Mouse (Mus musculus) lung, postnatal 0 days (tissue): ENCODE results near the gene Cabp2. TPM values are rescaled to one million over a fixed set of nuclear protein-coding genes. Genes with fewer than 3 reads are reported as not detected.

Experiments used
- ATAC-seq: fragments of 200-750 bp; cut with Nextera tagmentation; 2 replicates; pipeline ENCODE4 v1.8.0; 2017; ENCODE audit warnings: moderate library complexity
- DNase-seq: peaks from one replicate; pipeline ENCODE4 v3.0.0-alpha.2; 2016; ENCODE audit warnings: low spot score
- H3K27ac ChIP-seq: fragments of 300-500 bp; sonication (generic); 2 replicates; pipeline ENCODE4 v1.5.1; 2014; ENCODE audit warnings: antibody characterized with exemption, mild to moderate bottlenecking, low read length, mixed read lengths
- H3K27me3 ChIP-seq: fragments of 300-500 bp; sonication (generic); replicated peaks from 2 replicates; pipeline ENCODE4 v1.6.1; 2014; ENCODE audit warnings: low read length, mixed read lengths; ENCODE audit not compliant: insufficient read depth
- H3K36me3 ChIP-seq: fragments of 300-500 bp; sonication (generic); 2 replicates; pipeline ENCODE4 v1.6.1; 2014; ENCODE audit warnings: low read length, mixed read lengths; ENCODE audit not compliant: insufficient read depth
- H3K4me1 ChIP-seq: fragments of 300-500 bp; sonication (generic); 2 replicates; pipeline ENCODE4 v1.6.1; 2014; ENCODE audit warnings: antibody characterized with exemption, low read depth, low read length, mixed read lengths; ENCODE audit not compliant: insufficient read depth
- H3K4me2 ChIP-seq: fragments of 300-500 bp; sonication (generic); replicated peaks from 2 replicates; pipeline ENCODE4 v1.6.1; 2014; ENCODE audit warnings: low read depth, mild to moderate bottlenecking, low read length, moderate library complexity, mixed read lengths
- H3K4me3 ChIP-seq: fragments of 300-500 bp; sonication (generic); 2 replicates; pipeline ENCODE4 v1.5.1; 2014; ENCODE audit warnings: low read depth, low read length
- H3K9ac ChIP-seq: fragments of 300-500 bp; sonication (generic); replicated peaks from 2 replicates; pipeline ENCODE4 v1.6.1; 2014; ENCODE audit warnings: low read depth, mild to moderate bottlenecking
- H3K9me3 ChIP-seq: fragments of 300-500 bp; sonication (generic); 2 replicates; pipeline ENCODE4 v1.6.1; 2016; ENCODE audit warnings: low read length, mixed read lengths
- CTCF ChIP-seq: IDR thresholded peaks from 2 replicates; pipeline ENCODE4 v1.5.1; 2016; ENCODE audit warnings: antibody characterized with exemption, mild to moderate bottlenecking
- EP300 ChIP-seq: IDR thresholded peaks from 2 replicates; pipeline ENCODE4 v1.6.1; 2016; ENCODE audit warnings: antibody characterized with exemption, mild to moderate bottlenecking, control low read depth
- WGBS: fragments of 180-500 bp; shearing (Covaris S2); extraction: QIAGEN DNeasy Blood & Tissue Kit; methylation state at CpG from one replicate; pipeline ENCODE4 v1.1.7; 2014; 5-methylcytosine and 5-hydroxymethylcytosine counted together
- polyA plus RNA-seq: library from polyadenylated mRNA; unstranded; fragments of >200 nt; fragmentation: Nextera tagmentation; extraction: Ambion mirVana; gene quantifications from 2 replicates; pipeline ENCODE4 v1.2.1, GENCODE M21; 2015

Gene Cabp2
- polyA plus RNA-seq, 1 experiment from 2014 or later = not detected

DNA sequence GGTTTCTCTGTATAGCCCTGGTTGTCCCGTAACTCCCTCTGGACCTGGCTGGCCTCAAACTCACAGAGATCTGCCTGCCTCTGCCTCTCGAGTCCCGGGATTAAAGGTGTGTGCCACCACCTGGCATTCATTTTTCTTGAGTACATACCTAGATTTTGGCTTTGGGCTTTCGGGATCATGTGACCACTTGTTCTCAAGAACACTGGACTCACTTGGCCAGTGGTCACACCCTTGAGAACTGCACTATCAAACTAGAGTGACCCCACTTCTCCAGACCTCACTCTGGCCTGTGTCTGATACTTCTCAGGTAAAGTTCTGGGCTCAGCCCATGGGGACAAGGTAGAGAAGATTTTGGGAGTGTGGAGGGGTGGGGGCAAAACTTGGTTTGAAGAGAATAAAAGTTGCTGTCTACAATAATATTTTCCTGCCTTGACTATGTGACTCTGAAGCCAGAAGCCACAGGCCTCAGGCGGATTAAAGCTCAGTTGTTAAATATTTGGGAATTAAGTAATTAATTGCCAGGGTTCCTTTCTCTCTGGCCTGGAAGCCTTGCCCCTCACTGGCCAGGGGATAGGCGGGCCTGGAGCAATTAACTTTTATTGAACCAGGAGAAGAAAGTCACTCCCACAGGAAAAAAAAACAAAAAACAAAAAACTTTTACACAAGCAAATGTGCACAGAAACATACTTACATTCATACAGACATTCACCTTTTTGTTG lies 8.5 kb upstream of the Cabp2 start:
- Histone ChIP-seq H3K9ac (no peak overlapping the region), H3K36me3 (no peaks in the 10 kb centered on the region), H3K27ac (no peak overlapping the region), H3K4me3 (no peak overlapping the region), H3K9me3 (no peaks in the 10 kb centered on the region), H3K4me1 (no peaks in the 10 kb centered on the region), H3K27me3 (no peaks in the 10 kb centered on the region), H3K4me2 (no peak overlapping the region)
- DNase-seq (no peak), ATAC-seq (no peak)
- TF ChIP-seq CTCF (no peak), EP300 (no peak)
- 80% methylated on average over 6 of the region's 6 CpGs for WGBS

DNA sequence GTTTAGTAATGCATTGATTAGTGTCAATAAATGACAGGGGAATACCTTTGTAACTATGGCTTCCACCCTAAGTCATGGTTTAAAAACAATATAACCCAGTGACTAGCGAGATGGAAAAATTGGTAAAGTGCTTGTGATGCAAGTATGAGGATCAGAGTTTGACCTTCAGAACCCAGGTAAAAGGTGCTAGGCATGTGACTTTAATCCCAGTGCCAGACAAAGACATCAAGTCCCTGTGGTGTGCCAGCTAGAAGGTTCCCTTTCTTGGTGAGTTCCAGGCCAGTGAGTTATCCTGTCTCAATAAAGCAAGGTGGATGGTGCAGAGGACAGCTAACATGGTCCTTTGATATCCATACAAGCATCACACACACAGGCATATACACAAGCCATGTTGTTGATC lies 5.8 kb upstream of the Cabp2 start:
- Histone ChIP-seq H3K36me3 (no peaks in the 10 kb centered on the region), H3K9ac (no peak overlapping the region), H3K27ac (no peak overlapping the region), H3K27me3 (no peaks in the 10 kb centered on the region), H3K4me2 (no peak overlapping the region), H3K9me3 (no peaks in the 10 kb centered on the region), H3K4me3 (no peak overlapping the region), H3K4me1 (no peaks in the 10 kb centered on the region)
- no peak for TF ChIP-seq CTCF
- TF ChIP-seq EP300 = no peak
- DNase-seq (no peak), ATAC-seq (no peak)
- WGBS = 85% methylated on average over 1 of the region's 1 CpGs

DNA sequence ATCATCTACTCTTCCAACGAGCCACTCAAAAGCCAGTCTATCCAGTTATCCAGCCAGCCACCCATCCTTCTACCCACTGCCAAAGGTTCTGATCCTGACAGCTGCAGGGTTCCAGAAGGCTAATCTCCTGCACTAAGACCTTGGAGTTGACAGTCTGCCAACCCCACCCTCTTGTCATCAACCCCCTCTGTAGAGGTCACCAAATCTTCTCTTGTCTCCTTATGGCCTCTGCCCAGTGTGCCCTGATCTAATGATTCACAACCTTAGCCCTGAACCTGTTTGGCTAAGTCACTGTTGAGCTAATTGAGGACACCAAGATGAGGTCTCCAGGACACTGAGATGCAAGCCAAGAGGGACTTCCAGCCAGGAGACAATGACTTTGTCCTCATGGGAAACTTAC lies 1.8 kb upstream of the Cabp2 start:
- no peak for ATAC-seq
- WGBS = 75% methylated on average over 1 of the region's 1 CpGs

DNA sequence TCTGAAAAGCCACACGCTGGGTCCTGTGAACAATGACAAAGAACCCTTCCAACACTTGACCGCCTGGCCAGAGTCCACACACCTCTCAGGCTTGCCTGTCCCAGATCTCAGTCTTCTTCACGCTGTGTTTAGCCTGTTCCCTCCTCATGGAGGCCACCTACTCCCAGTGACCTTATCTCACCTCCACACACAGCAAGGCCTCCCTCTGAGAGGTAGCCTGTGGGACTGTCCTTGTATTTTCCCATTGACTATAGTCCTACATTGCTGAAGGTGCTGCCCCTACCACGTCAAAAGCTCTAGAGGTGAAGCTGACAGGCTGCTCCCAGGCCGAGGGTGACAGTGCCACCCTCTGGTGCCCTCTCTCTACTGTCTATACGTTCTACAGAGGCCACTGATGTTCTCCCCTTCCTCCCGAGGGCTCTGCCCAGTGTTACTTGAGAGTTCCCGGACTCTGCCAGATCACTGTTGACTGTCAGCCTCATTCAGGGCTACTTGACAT lies 818 bp upstream of the Cabp2 start:
- ATAC-seq (peak; percentile 47; the same call in 1 of the 2 replicates), DNase-seq (peak; percentile 27)
- 52% methylated on average over 8 of the region's 8 CpGs for WGBS
- Histone ChIP-seq H3K4me3 (no peak overlapping the region), H3K4me2 (no peak overlapping the region), H3K27ac (no peak overlapping the region), H3K27me3 (no peaks in the 10 kb centered on the region), H3K9ac (no peak overlapping the region), H3K9me3 (no peaks in the 10 kb centered on the region), H3K36me3 (no peaks in the 10 kb centered on the region), H3K4me1 (no peaks in the 10 kb centered on the region)
- TF ChIP-seq EP300 (no peak), CTCF (peak; percentile 55)

More for the DNA sequence above, 1.8 kb upstream of the Cabp2 start:
- H3K4me2 ChIP-seq = no peak overlapping the region
- no peaks in the 10 kb centered on the region for H3K9me3 ChIP-seq
- no peak for TF ChIP-seq EP300
- H3K27me3 ChIP-seq = no peaks in the 10 kb centered on the region
- no peaks in the 10 kb centered on the region for H3K4me1 ChIP-seq
- DNase-seq = no peak
- H3K27ac ChIP-seq = no peak overlapping the region
- no peaks in the 10 kb centered on the region for H3K36me3 ChIP-seq
- no peak overlapping the region for H3K9ac ChIP-seq
- no peak overlapping the region for H3K4me3 ChIP-seq

- Histone ChIP-seq H3K36me3 (no peaks in the 10 kb centered on the region), H3K4me3 (no peak overlapping the region), H3K27me3 (no peaks in the 10 kb centered on the region), H3K9ac (no peak overlapping the region), H3K4me2 (no peak overlapping the region), H3K9me3 (no peaks in the 10 kb centered on the region), H3K4me1 (no peaks in the 10 kb centered on the region), H3K27ac (no peak overlapping the region)
- TF ChIP-seq EP300 (no peak), CTCF (no peak)
- no peak for ATAC-seq
- DNase-seq = no peak
- WGBS = 77% methylated on average over 11 of the region's 11 CpGs
Observed at GRCm38 (mm10) chr19:4082219-4082965, 1.0 kb downstream of the Cabp2 start.

DNA sequence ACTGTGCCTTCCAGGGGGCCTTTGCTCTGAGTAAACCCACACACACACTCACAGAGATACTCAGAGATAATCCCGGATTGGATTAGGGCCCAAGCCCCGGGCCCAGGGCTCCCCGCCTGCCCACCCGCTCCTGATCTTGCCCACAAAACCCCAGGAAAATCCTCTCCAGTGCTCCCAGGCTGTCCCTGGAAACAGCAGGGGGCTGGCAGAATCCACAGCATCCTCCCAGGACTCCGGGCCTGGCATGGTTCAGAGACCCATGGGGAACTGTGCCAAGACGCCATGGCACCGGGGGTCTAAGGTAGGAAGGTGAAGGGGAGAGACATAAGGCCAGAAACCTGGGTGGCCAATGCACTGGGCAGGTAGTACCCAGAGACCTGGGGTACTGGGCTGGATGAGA lies 1.9 kb downstream of the Cabp2 start:
- Histone ChIP-seq H3K9me3 (no peaks in the 10 kb centered on the region), H3K4me3 (no peak overlapping the region), H3K27ac (no peak overlapping the region), H3K9ac (no peak overlapping the region), H3K4me2 (no peak overlapping the region), H3K27me3 (no peaks in the 10 kb centered on the region), H3K36me3 (no peaks in the 10 kb centered on the region), H3K4me1 (no peaks in the 10 kb centered on the region)
- no peak for TF ChIP-seq CTCF
- TF ChIP-seq EP300 = no peak
- no peak for DNase-seq
- ATAC-seq = no peak
- WGBS = 77% methylated on average over 7 of the region's 7 CpGs
